Mouse (Mus musculus): ENCODE data around the gene Sycp2. TPM values are rescaled to one million over a fixed set of nuclear protein-coding genes. Genes with fewer than 3 reads are reported as not detected.

The Sycp2 gene
- polyA plus RNA-seq, 1 experiment = 0.29 TPM

GRCm38 (mm10) chr2:178326750-178327465 is 80.6 kb downstream of the Sycp2 start:
- no peak for TF ChIP-seq POLR2A (IDR thresholded peaks at IDR 0.05; ENCODE audit: borderline replicate concordance, extremely low read depth, insufficient read depth, insufficient read length, poor library complexity, severe bottlenecking)
- no peak for TF ChIP-seq CTCF (IDR thresholded peaks at IDR 0.05; ENCODE audit: borderline replicate concordance, extremely low read depth, insufficient read depth, insufficient read length)
- no peak for DNase-seq (ENCODE audit: low read depth)

- no peak for DNase-seq (ENCODE audit: low read depth)
Observed at GRCm38 (mm10) chr2:178326067-178326466, 81.4 kb downstream of the Sycp2 start.

GRCm38 (mm10) chr2:178324818-178325217 is 82.7 kb downstream of the Sycp2 start:
- TF ChIP-seq CTCF (IDR thresholded peaks at IDR 0.05; ENCODE audit: borderline replicate concordance, extremely low read depth, insufficient read depth, insufficient read length) (no peak), POLR2A (IDR thresholded peaks at IDR 0.05; ENCODE audit: borderline replicate concordance, extremely low read depth, insufficient read depth, insufficient read length, poor library complexity, severe bottlenecking) (no peak)
- DNase-seq (ENCODE audit: low read depth) = no peak

More at GRCm38 (mm10) chr2:178326067-178326466, 81.4 kb downstream of the Sycp2 start:
- TF ChIP-seq CTCF (IDR thresholded peaks at IDR 0.05; ENCODE audit: borderline replicate concordance, extremely low read depth, insufficient read depth, insufficient read length) = no peak
- no peak for TF ChIP-seq POLR2A (IDR thresholded peaks at IDR 0.05; ENCODE audit: borderline replicate concordance, extremely low read depth, insufficient read depth, insufficient read length, poor library complexity, severe bottlenecking)

GRCm38 (mm10) chr2:178324410-178324809 is 83.1 kb downstream of the Sycp2 start:
- no peak for TF ChIP-seq POLR2A (IDR thresholded peaks at IDR 0.05; ENCODE audit: borderline replicate concordance, extremely low read depth, insufficient read depth, insufficient read length, poor library complexity, severe bottlenecking)
- TF ChIP-seq CTCF (IDR thresholded peaks at IDR 0.05; ENCODE audit: borderline replicate concordance, extremely low read depth, insufficient read depth, insufficient read length) = no peak
- DNase-seq (ENCODE audit: low read depth) = no peak

GRCm38 (mm10) chr2:178321271-178321670 is 86.2 kb downstream of the Sycp2 start:
- no peak for DNase-seq (ENCODE audit: low read depth)
- TF ChIP-seq CTCF (IDR thresholded peaks at IDR 0.05; ENCODE audit: borderline replicate concordance, extremely low read depth, insufficient read depth, insufficient read length) = no peak

- TF ChIP-seq CTCF (IDR thresholded peaks at IDR 0.05; ENCODE audit: borderline replicate concordance, extremely low read depth, insufficient read depth, insufficient read length) (no peak), POLR2A (IDR thresholded peaks at IDR 0.05; ENCODE audit: borderline replicate concordance, extremely low read depth, insufficient read depth, insufficient read length, poor library complexity, severe bottlenecking) (no peak)
- no peak for DNase-seq (ENCODE audit: low read depth)
Observed at GRCm38 (mm10) chr2:178319766-178320165, 87.7 kb downstream of the Sycp2 start.

GRCm38 (mm10) chr2:178316281-178316680 is 91.2 kb downstream of the Sycp2 start:
- TF ChIP-seq CTCF (IDR thresholded peaks at IDR 0.05; ENCODE audit: borderline replicate concordance, extremely low read depth, insufficient read depth, insufficient read length) (no peak), POLR2A (IDR thresholded peaks at IDR 0.05; ENCODE audit: borderline replicate concordance, extremely low read depth, insufficient read depth, insufficient read length, poor library complexity, severe bottlenecking) (no peak)

GRCm38 (mm10) chr2:178313539-178313938 is 93.9 kb downstream of the Sycp2 start:
- no peak for TF ChIP-seq CTCF (IDR thresholded peaks at IDR 0.05; ENCODE audit: borderline replicate concordance, extremely low read depth, insufficient read depth, insufficient read length)
- no peak for TF ChIP-seq POLR2A (IDR thresholded peaks at IDR 0.05; ENCODE audit: borderline replicate concordance, extremely low read depth, insufficient read depth, insufficient read length, poor library complexity, severe bottlenecking)
- DNase-seq (ENCODE audit: low read depth) = no peak

More at GRCm38 (mm10) chr2:178316281-178316680, 91.2 kb downstream of the Sycp2 start:
- DNase-seq (ENCODE audit: low read depth) = no peak

GRCm38 (mm10) chr2:178304669-178305068 is 102.8 kb downstream of the Sycp2 start:
- TF ChIP-seq CTCF (IDR thresholded peaks at IDR 0.05; ENCODE audit: borderline replicate concordance, extremely low read depth, insufficient read depth, insufficient read length) = no peak
- no peak for TF ChIP-seq POLR2A (IDR thresholded peaks at IDR 0.05; ENCODE audit: borderline replicate concordance, extremely low read depth, insufficient read depth, insufficient read length, poor library complexity, severe bottlenecking)
- no peak for DNase-seq (ENCODE audit: low read depth)

GRCm38 (mm10) chr2:178304188-178304529 is 103.3 kb downstream of the Sycp2 start:
- TF ChIP-seq POLR2A (IDR thresholded peaks at IDR 0.05; ENCODE audit: borderline replicate concordance, extremely low read depth, insufficient read depth, insufficient read length, poor library complexity, severe bottlenecking) = no peak
- no peak for DNase-seq (ENCODE audit: low read depth)

GRCm38 (mm10) chr2:178303453-178304187 is 103.9 kb downstream of the Sycp2 start:
- TF ChIP-seq CTCF (IDR thresholded peaks at IDR 0.05; ENCODE audit: borderline replicate concordance, extremely low read depth, insufficient read depth, insufficient read length) (no peak), POLR2A (IDR thresholded peaks at IDR 0.05; ENCODE audit: borderline replicate concordance, extremely low read depth, insufficient read depth, insufficient read length, poor library complexity, severe bottlenecking) (no peak)
- DNase-seq (ENCODE audit: low read depth) = peak; percentile 94

Other genes starting within 250 kb of the Sycp2 start
- 2.6 and 4.0 TPM in 2 replicates for gene Ppp1r3d, start 6.8 kb upstream of the Sycp2 start, polyA plus RNA-seq (2012; rRNA removed)
- 4.8 and 8.3 TPM in 2 replicates for gene Fam217b, start 6.8 kb upstream of the Sycp2 start, polyA plus RNA-seq (2012; rRNA removed)
- 0.19 and 0.59 TPM in 2 replicates for gene Cdh26, start 22.8 kb upstream of the Sycp2 start, polyA plus RNA-seq (2012; rRNA removed)

All from brain, embryonic 14.5 days (tissue).